Mouse (Mus musculus) liver, postnatal 0 days (tissue): Measurements from ENCODE around the gene Fbxl18. TPM values are rescaled to one million over a fixed set of nuclear protein-coding genes. Genes with fewer than 3 reads are reported as not detected.
"Not testable (repeated sequence)": the region's sequence is repeated elsewhere in the genome, so short reads cannot be mapped to it uniquely, and the experiment has no call there.

Experiments used
- ATAC-seq: fragments of 200-750 bp; cut with Nextera tagmentation; 2 replicates; pipeline ENCODE4 v1.8.0; 2017; ENCODE audit warnings: mild to moderate bottlenecking, moderate library complexity
- DNase-seq: peaks from one replicate; pipeline ENCODE4 v3.0.0-alpha.2; 2016
- H3K27ac ChIP-seq: fragments of 300-500 bp; sonication (generic); 2 replicates; pipeline ENCODE4 v1.5.1; 2014; ENCODE audit warnings: antibody characterized with exemption, moderate library complexity, mild to moderate bottlenecking, low read depth
- H3K27me3 ChIP-seq: fragments of 300-500 bp; sonication (generic); 2 replicates; pipeline ENCODE4 v1.6.1; 2014; ENCODE audit warnings: low read length, control low read depth, mixed read lengths; ENCODE audit not compliant: insufficient read depth
- H3K36me3 ChIP-seq: fragments of 300-500 bp; sonication (generic); replicated peaks from 2 replicates; pipeline ENCODE4 v1.6.1; 2014; ENCODE audit warnings: mild to moderate bottlenecking, control low read depth, low read length, moderate library complexity, mixed read lengths; ENCODE audit not compliant: insufficient read depth
- H3K4me1 ChIP-seq: fragments of 300-500 bp; sonication (generic); 2 replicates; pipeline ENCODE4 v1.6.1; 2014; ENCODE audit warnings: antibody characterized with exemption, mild to moderate bottlenecking, control low read depth; ENCODE audit not compliant: insufficient read depth
- H3K4me2 ChIP-seq: fragments of 300-500 bp; sonication (generic); 2 replicates; pipeline ENCODE4 v1.6.1; 2014; ENCODE audit warnings: low read depth, mild to moderate bottlenecking, low read length, moderate library complexity, mixed read lengths
- H3K4me3 ChIP-seq: fragments of 300-500 bp; sonication (generic); 2 replicates; pipeline ENCODE4 v1.5.1; 2014; ENCODE audit warnings: low read depth, low read length
- H3K9ac ChIP-seq: fragments of 300-500 bp; sonication (generic); replicated peaks from 2 replicates; pipeline ENCODE4 v1.6.1; 2014; ENCODE audit warnings: mild to moderate bottlenecking, moderate library complexity
- H3K9me3 ChIP-seq: fragments of 300-500 bp; sonication (generic); 2 replicates; pipeline ENCODE4 v1.6.1; 2016; ENCODE audit warnings: mild to moderate bottlenecking, control low read depth, low read length, mixed read lengths
- CTCF ChIP-seq: sonication (generic); IDR thresholded peaks from 2 replicates; pipeline ENCODE4 v1.5.1; 2016; ENCODE audit warnings: antibody characterized with exemption, low read depth
- EP300 ChIP-seq: IDR thresholded peaks from 2 replicates; pipeline ENCODE4 v1.6.1; 2016; ENCODE audit warnings: antibody characterized with exemption, low read depth, mild to moderate bottlenecking
- WGBS: fragments of 180-500 bp; shearing (Covaris S2); extraction: QIAGEN DNeasy Blood & Tissue Kit; methylation state at CpG from one replicate; pipeline ENCODE4 v1.1.7; 2014; ENCODE audit not compliant: insufficient replicate concordance; 5-methylcytosine and 5-hydroxymethylcytosine counted together
- polyA plus RNA-seq: library from polyadenylated mRNA; unstranded; fragments of >200 nt; fragmentation: Nextera tagmentation; extraction: Ambion mirVana; gene quantifications from 2 replicates; pipeline ENCODE4 v1.2.1, GENCODE M21; 2015

The Fbxl18 gene
- polyA plus RNA-seq, 1 experiment from 2014 or later: 3.2 TPM

GRCm38 (mm10) chr5:142841372-142842136 lies 53.7 kb downstream of the Fbxl18 start:
- Histone ChIP-seq H3K9ac (no peak overlapping the region), H3K4me2 (no peak overlapping the region), H3K4me3 (no peak overlapping the region), H3K36me3 (no peaks in the 10 kb centered on the region), H3K27me3 (no peaks in the 10 kb centered on the region), H3K4me1 (no peaks in the 10 kb centered on the region), H3K9me3 (no peaks in the 10 kb centered on the region), H3K27ac (no peak overlapping the region)
- peak; percentile 35 for ATAC-seq
- no peak for TF ChIP-seq CTCF
- no peak for TF ChIP-seq EP300
- 64% methylated on average over 8 of the region's 8 CpGs for WGBS
- DNase-seq: no peak

DNA sequence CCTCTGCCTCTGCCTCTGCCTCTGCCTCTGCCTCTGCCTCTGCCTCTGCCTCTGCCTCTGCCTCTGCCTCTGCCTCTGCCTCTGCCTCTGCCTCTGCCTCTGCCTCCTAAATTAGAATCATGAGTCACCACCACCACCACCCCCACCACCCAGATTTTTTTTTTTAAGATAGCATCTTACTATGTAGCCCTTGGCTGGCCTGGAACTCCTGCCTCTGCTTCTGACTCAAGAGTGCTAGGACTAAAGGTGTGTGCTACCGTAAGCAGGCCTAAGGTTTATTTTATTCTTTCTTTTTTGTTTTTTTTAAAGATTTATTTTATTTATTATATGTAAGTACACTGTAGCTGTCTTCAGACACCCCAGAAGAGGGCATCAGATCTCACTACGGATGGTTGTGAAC lies 57.8 kb downstream of the Fbxl18 start:
- not testable (repeated sequence) for ATAC-seq, H3K4me1 ChIP-seq, H3K4me3 ChIP-seq, H3K4me2 ChIP-seq, H3K36me3 ChIP-seq, H3K27ac ChIP-seq, DNase-seq, H3K27me3 ChIP-seq, H3K9ac ChIP-seq, H3K9me3 ChIP-seq
- whole genome bisulfite sequencing: 85% methylated on average over 2 of the region's 2 CpGs

DNA sequence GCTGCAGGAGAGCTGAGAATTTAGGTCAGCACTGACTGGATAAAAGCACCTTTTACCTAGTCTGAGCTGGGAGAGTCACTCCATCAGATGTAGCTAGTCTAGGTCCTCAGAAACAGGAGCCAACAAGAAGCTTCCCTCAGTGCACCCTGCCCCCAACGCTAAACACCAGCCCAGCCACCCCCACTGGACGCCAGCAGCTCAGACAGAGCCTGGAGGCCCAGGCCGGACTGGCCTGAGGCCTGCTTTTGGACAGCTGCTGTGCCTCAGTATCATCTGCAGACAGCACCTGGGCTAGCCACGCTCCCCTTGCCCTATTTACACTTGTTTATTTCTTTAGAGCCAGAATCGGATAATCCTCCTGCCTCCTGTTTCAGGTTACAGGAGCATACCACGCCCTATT lies 58.3 kb downstream of the Fbxl18 start:
- Histone ChIP-seq H3K9ac (no peak overlapping the region), H3K27ac (no peak overlapping the region), H3K4me1 (no peaks in the 10 kb centered on the region), H3K36me3 (no peaks in the 10 kb centered on the region), H3K27me3 (no peaks in the 10 kb centered on the region), H3K4me3 (no peak overlapping the region), H3K4me2 (no peak overlapping the region), H3K9me3 (0 out of 2 replicates have a peak, but pooled peaks cover 4% of the 10 kb centered on the region)
- DNase-seq: no peak
- TF ChIP-seq CTCF (no peak), EP300 (no peak)
- WGBS: 80% methylated on average over 5 of the region's 6 CpGs
- no peak for ATAC-seq

DNA sequence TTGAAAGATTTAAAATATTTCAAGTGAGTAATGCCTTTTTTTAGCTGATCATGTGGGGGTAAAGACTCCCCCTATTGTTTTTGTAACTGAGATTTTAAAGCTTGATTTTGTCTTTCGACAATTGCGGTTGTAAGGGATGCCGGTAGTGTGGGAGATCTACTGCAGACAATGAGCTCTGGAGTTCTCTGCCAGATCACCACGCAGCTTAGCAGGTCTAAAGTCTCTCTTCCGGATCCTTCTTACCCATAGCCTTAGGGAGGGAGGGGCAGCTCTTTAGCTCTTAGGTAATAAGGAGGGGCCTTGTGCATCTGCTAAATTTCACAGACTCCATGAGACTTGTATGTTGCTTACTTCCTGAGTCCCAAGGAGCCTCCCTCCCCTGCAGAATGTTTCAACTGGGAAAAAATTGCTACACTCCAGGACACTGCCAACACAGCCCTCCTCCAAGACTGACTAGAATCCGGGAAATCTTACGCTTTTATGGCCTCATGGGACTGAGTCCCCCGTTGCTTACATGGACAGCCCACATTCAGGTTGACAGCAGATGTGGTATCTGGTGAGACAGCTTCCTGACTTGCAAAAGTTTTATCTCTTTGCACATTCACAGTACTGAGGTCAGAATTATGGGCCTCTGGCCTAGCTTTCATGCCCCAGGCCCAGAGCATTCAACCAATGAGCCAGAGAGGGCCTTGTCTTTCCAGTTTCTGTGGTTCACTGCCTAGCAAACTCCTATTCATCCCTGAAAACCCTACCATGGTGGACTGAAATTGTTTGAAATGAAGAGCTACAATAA lies 61.4 kb downstream of the Fbxl18 start:
- Histone ChIP-seq H3K27ac (no peak overlapping the region), H3K9me3 (0 out of 2 replicates have a peak, but pooled peaks cover 4% of the 10 kb centered on the region), H3K4me1 (no peaks in the 10 kb centered on the region), H3K4me2 (no peak overlapping the region), H3K9ac (no peak overlapping the region), H3K27me3 (no peaks in the 10 kb centered on the region), H3K4me3 (no peak overlapping the region), H3K36me3 (no peaks in the 10 kb centered on the region)
- DNase-seq (no peak), ATAC-seq (no peak)
- 62% methylated on average over 8 of the region's 8 CpGs for WGBS
- TF ChIP-seq EP300 (no peak), CTCF (no peak)

DNA sequence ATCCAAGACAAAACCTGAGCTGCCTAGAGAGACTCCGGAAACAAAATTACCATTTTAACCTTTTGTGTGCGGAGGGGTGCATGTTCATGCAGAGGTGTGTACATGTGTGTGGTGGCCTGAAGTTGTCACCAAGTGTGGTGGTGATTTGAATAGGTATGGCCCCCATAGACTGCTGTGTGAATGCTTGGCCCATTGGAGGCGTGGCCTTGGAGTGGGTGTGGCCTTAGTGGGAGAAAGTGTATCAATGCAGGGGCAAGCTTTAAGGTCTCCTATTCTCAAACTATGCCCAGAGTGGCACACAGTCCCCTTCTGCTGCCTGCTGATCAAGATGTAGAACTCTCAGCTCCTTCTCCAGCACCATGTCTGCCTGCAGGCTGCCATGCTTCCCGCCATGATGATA lies 69.1 kb downstream of the Fbxl18 start:
- H3K9ac ChIP-seq: no peak overlapping the region
- no peak overlapping the region for H3K4me2 ChIP-seq
- no peak overlapping the region for H3K4me3 ChIP-seq
- ATAC-seq (no peak), DNase-seq (no peak)
- no peaks in the 10 kb centered on the region for H3K36me3 ChIP-seq
- TF ChIP-seq EP300 (no peak), CTCF (no peak)
- H3K9me3 ChIP-seq: no peaks in the 10 kb centered on the region
- H3K27ac ChIP-seq: no peak overlapping the region
- WGBS: 77% methylated on average over 4 of the region's 4 CpGs
- H3K27me3 ChIP-seq: peaks cover 15% of the 10 kb centered on the region
- H3K4me1 ChIP-seq: peaks cover 13% of the 10 kb centered on the region

DNA sequence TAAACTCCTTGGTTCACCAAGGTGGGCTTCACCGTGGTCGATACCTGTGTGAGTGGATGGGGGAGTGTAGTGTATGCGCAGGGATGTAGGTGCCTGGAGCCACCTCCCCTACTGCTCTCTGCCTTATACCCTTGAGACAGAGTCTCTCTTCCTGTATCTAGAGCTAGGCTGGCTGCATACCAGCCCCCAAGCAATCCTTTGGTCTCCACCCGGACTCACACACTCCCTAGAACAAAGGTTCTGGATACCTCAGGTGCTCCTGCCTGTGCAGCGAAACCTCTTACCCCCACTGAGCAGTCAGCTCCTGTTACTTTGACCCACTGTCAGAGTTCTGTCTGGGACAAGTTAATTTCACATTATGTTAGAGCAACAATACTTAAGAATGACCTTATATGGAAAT lies 69.6 kb downstream of the Fbxl18 start:
- TF ChIP-seq EP300 (no peak), CTCF (no peak)
- no peak for ATAC-seq
- Histone ChIP-seq H3K27me3 (peaks cover 19% of the 10 kb centered on the region), H3K9me3 (no peaks in the 10 kb centered on the region), H3K9ac (no peak overlapping the region), H3K27ac (no peak overlapping the region), H3K4me3 (no peak overlapping the region), H3K4me2 (no peak overlapping the region), H3K4me1 (peaks cover 13% of the 10 kb centered on the region), H3K36me3 (no peaks in the 10 kb centered on the region)
- 86% methylated on average over 5 of the region's 5 CpGs for WGBS
- no peak for DNase-seq
